Mouse (Mus musculus) natural killer cell, adult 2 months (primary cell): ENCODE results near the gene Vmn1r69.

Source experiments
- DNase-seq, 2 experiments: peaks; one replicate each; pipeline ENCODE4 v3.0.0; 2022; ENCODE audit warnings: low spot score in 2 of 2

Vmn1r69 gene

GRCm38 (mm10) chr7:10613559-10613958 is at the start of gene Vmn1r69:
Vmn1r69 (minus strand) TSS chr7:10613659.
- DNase-seq = no peak

GRCm38 (mm10) chr7:10631232-10631631 is 17.8 kb upstream of the Vmn1r69 start, which contains the start of gene Vmn1r70:
Vmn1r70 (plus strand) TSS chr7:10631532.
- DNase-seq = no peak

GRCm38 (mm10) chr7:10558385-10558784 is 55.1 kb downstream of the Vmn1r69 start, which contains the start of gene Vmn1r68:
Vmn1r68 (minus strand) TSS chr7:10558485.
- no peak for DNase-seq
